Mouse (Mus musculus): ENCODE results near the gene Ciao1.
"Not testable (repeated sequence)": the region's sequence is repeated elsewhere in the genome, so short reads cannot be mapped to it uniquely, and the experiment has no call there.

Gene Ciao1

GRCm38 (mm10) chr2:127250291-127251008 is 2.8 kb upstream of the Ciao1 start:
- no peak for DNase-seq (ENCODE audit: low read depth in 1 of 2, low spot score in 2 of 2)

- peak in 1 of 2 experiments; percentile 12 for DNase-seq (ENCODE audit: low read depth in 1 of 2, low spot score in 2 of 2)
Measured at GRCm38 (mm10) chr2:127248334-127249004, 853 bp upstream of the Ciao1 start.

GRCm38 (mm10) chr2:127240065-127240464 is 7.6 kb downstream of the Ciao1 start:
- no peak for DNase-seq (ENCODE audit: low read depth in 1 of 2, low spot score in 2 of 2)

- DNase-seq (ENCODE audit: low read depth in 1 of 2, low spot score in 2 of 2): no peak
Measured at GRCm38 (mm10) chr2:127237897-127238610, 9.6 kb downstream of the Ciao1 start.

GRCm38 (mm10) chr2:127225261-127225660 is 22.4 kb downstream of the Ciao1 start:
- no peak for DNase-seq (ENCODE audit: low read depth in 1 of 2, low spot score in 2 of 2)

- no peak for DNase-seq (ENCODE audit: low read depth in 1 of 2, low spot score in 2 of 2)
Measured at GRCm38 (mm10) chr2:127217746-127218145, 29.9 kb downstream of the Ciao1 start.

GRCm38 (mm10) chr2:127210701-127211100 is 36.9 kb downstream of the Ciao1 start:
- DNase-seq (ENCODE audit: low read depth in 1 of 2, low spot score in 2 of 2): no peak

GRCm38 (mm10) chr2:127208452-127208769 is 39.2 kb downstream of the Ciao1 start:
- DNase-seq (ENCODE audit: low read depth in 1 of 2, low spot score in 2 of 2): no peak

- peak; percentile 82 to 85 for DNase-seq (ENCODE audit: low read depth in 1 of 2, low spot score in 2 of 2)
Measured at GRCm38 (mm10) chr2:127207547-127208451, 39.8 kb downstream of the Ciao1 start, which contains the start of the genes 1810024B03Rik and Snrnp200. TSS of gene 1810024B03Rik (minus strand) at chr2:127208280. TSS of gene Snrnp200 (plus strand) at chr2:127208386.

- no peak for DNase-seq (ENCODE audit: low read depth in 1 of 2, low spot score in 2 of 2)
Measured at GRCm38 (mm10) chr2:127206916-127207315, 40.7 kb downstream of the Ciao1 start.

- not testable (repeated sequence) for DNase-seq (ENCODE audit: low read depth in 1 of 2, low spot score in 2 of 2)
Measured at GRCm38 (mm10) chr2:127205936-127206335, 41.7 kb downstream of the Ciao1 start.

GRCm38 (mm10) chr2:127204932-127205331 is 42.7 kb downstream of the Ciao1 start:
- peak in 1 of 2 experiments; percentile 6 for DNase-seq (ENCODE audit: low read depth in 1 of 2, low spot score in 2 of 2)
